In genomic region chr12:78691325-78691724, GRCm38 (mm10) we compare ENCODE assay signal across 17 mouse cellular contexts. TPM values are rescaled to one million over a fixed set of nuclear protein-coding genes. Genes with fewer than 3 reads are reported as not detected.
"Had no signal": no experiment of that assay in that cellular context is flagged by ENCODE, and none has a peak within 500 bp of the region (broad histone marks: within the 10 kb centered on the region; RNA-seq: fewer than 3 reads in every experiment).

Gene Fam71d, plus strand, starts transcription at chr12:78691535.

- H3K9ac ChIP-seq: intestine, embryonic 15.5 days; limb, embryonic 15.5 days; liver, embryonic 12.5 days; lung, embryonic 14.5 days; midbrain, embryonic 13.5 days; neural tube, embryonic 12.5 days had no signal

- H3K27me3 ChIP-seq: intestine, embryonic 15.5 days; limb, embryonic 15.5 days; liver, embryonic 12.5 days; midbrain, embryonic 13.5 days; neural tube, embryonic 12.5 days had no signal

- H3K9me3 ChIP-seq: intestine, embryonic 15.5 days; limb, embryonic 15.5 days; liver, embryonic 12.5 days; midbrain, embryonic 13.5 days; neural tube, embryonic 12.5 days had no signal

- H3K4me2 ChIP-seq: intestine, embryonic 15.5 days; limb, embryonic 15.5 days; liver, embryonic 12.5 days; lung, embryonic 14.5 days; midbrain, embryonic 13.5 days; neural tube, embryonic 12.5 days had no signal

- H3K36me3 ChIP-seq: intestine, embryonic 15.5 days; limb, embryonic 15.5 days; liver, embryonic 12.5 days; midbrain, embryonic 13.5 days; neural tube, embryonic 12.5 days had no signal

- H3K27ac ChIP-seq: intestine, embryonic 15.5 days; kidney, postnatal 0 days; layer of hippocampus, adult 2 months; limb, embryonic 15.5 days; liver, embryonic 12.5 days; midbrain, embryonic 13.5 days; neural tube, embryonic 12.5 days had no signal

- H3K4me3 ChIP-seq: intestine, embryonic 15.5 days; layer of hippocampus, adult 2 months; limb, embryonic 15.5 days; liver, embryonic 12.5 days; midbrain, embryonic 13.5 days; neural tube, embryonic 12.5 days had no signal

- DNase-seq: left cerebral cortex, postnatal 4 days; lung, embryonic 14.5 days; lung, postnatal 14 days; right cerebral cortex, postnatal 4 days; spleen, adult 18-20 months; thymus, postnatal 36 days had no signal

- H3K4me1 ChIP-seq: intestine, embryonic 15.5 days; limb, embryonic 15.5 days; liver, embryonic 12.5 days; midbrain, embryonic 13.5 days; neural tube, embryonic 12.5 days had no signal

RNA-seq across cellular contexts. Expression of gene Fam71d, which starts in this region (rescaled TPM):
- total RNA-seq: megakaryocyte-erythroid progenitor cell, adult 5-6 weeks had no signal
- polyA plus RNA-seq: intestine, embryonic 15.5 days; kidney, postnatal 0 days; limb, embryonic 15.5 days; liver, embryonic 12.5 days; liver, embryonic 16.5 days; lung, embryonic 14.5 days; neural tube, embryonic 12.5 days; stomach, embryonic 14.5 days; thymus, postnatal 0 days had no signal
